Mouse (Mus musculus) retina, postnatal 7 days (tissue): ENCODE data around the gene Pparg.

Source experiments
- DNase-seq: peaks from one replicate; pipeline ENCODE4 v3.0.0-alpha.2; 2012; ENCODE audit warnings: low read depth, low spot score

The Pparg gene

GRCm38 (mm10) chr6:115361606-115362462 is 1.1 kb downstream of the Pparg start:
- no peak for DNase-seq

GRCm38 (mm10) chr6:115366869-115367610 is 6.3 kb downstream of the Pparg start:
- no peak for DNase-seq

- no peak for DNase-seq
These were observed 14.4 kb downstream of the Pparg start for GRCm38 (mm10) chr6:115374871-115375852.

- no peak for DNase-seq
These were observed 19.8 kb downstream of the Pparg start for GRCm38 (mm10) chr6:115380596-115380995.

- DNase-seq = no peak
These were observed 22.0 kb downstream of the Pparg start for GRCm38 (mm10) chr6:115382712-115383111.

GRCm38 (mm10) chr6:115389945-115390540 is 29.3 kb downstream of the Pparg start:
- DNase-seq = no peak

GRCm38 (mm10) chr6:115396911-115397310 is 36.2 kb downstream of the Pparg start:
- DNase-seq = no peak

- no peak for DNase-seq
These were observed 43.6 kb downstream of the Pparg start for GRCm38 (mm10) chr6:115404354-115404753.

GRCm38 (mm10) chr6:115411477-115411876 is 50.7 kb downstream of the Pparg start:
- no peak for DNase-seq

- no peak for DNase-seq
These were observed 57.4 kb downstream of the Pparg start for GRCm38 (mm10) chr6:115418171-115418570.

GRCm38 (mm10) chr6:115418964-115419363 is 58.2 kb downstream of the Pparg start:
- DNase-seq = no peak

GRCm38 (mm10) chr6:115420963-115421362 is 60.2 kb downstream of the Pparg start:
- no peak for DNase-seq

GRCm38 (mm10) chr6:115421665-115422064 is 60.9 kb downstream of the Pparg start:
- DNase-seq = no peak

GRCm38 (mm10) chr6:115424433-115424832 is 63.7 kb downstream of the Pparg start:
- DNase-seq = no peak

- DNase-seq = no peak
These were observed 72.0 kb downstream of the Pparg start for GRCm38 (mm10) chr6:115432726-115433125.

- DNase-seq = no peak
These were observed 73.3 kb downstream of the Pparg start for GRCm38 (mm10) chr6:115434054-115434453.

- no peak for DNase-seq
These were observed 74.1 kb downstream of the Pparg start for GRCm38 (mm10) chr6:115434816-115435215.

- no peak for DNase-seq
These were observed 79.7 kb downstream of the Pparg start for GRCm38 (mm10) chr6:115440231-115441006.

- no peak for DNase-seq
These were observed 91.8 kb downstream of the Pparg start for GRCm38 (mm10) chr6:115452501-115452900.

- no peak for DNase-seq
These were observed 102.1 kb downstream of the Pparg start for GRCm38 (mm10) chr6:115462743-115463337.
